Mouse (Mus musculus) spleen, adult 2 months (tissue): ENCODE measurements around the gene Gm38655.

Experiments
- CTCF ChIP-seq: fragments of 200-500 bp; IDR thresholded peaks from 2 replicates; pipeline ENCODE4 v1.5.1; 2011; ENCODE audit warnings: mild to moderate bottlenecking, inconsistent platforms; ENCODE audit not compliant: insufficient read depth, insufficient read length, insufficient replicate concordance; ENCODE audit errors: extremely low read depth
- POLR2A ChIP-seq: fragments of 200-500 bp; IDR thresholded peaks from 2 replicates; pipeline ENCODE4 v1.6.1; 2011; ENCODE audit warnings: low read depth, low read length, inconsistent platforms

DNA sequence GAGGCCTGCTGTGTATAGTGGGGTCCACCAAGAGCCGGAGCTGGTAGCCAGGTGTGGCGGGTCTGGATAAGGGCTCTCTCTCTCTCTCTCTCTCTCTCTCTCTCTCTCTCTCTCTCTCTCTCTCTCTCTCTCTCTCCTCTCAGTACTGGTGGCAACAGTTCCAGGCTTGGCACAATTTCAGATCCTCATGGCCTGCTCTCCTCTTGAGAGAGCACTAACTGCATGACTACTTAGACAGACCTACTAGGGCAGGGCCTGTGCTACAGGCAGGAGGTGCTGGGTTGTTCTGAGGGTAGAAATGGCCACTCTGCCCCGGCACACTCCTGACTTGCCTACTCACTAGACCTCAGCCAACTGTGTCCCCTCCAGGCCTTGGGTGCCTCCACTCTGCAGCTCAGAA lies 2.7 kb downstream of the Gm38655 start:
- TF ChIP-seq CTCF (no peak), POLR2A (no peak)
